Mouse (Mus musculus): ENCODE measurements around the gene Mex3a.

- TF ChIP-seq GATA1 (IDR thresholded peaks at IDR 0.05; ENCODE audit: low read length) (no peak), TAL1 (IDR thresholded peaks at IDR 0.05; ENCODE audit: low read length) (no peak)
These were observed 11.0 kb downstream of the Mex3a start for GRCm38 (mm10) chr3:88543174-88543573.
